Mouse (Mus musculus) forebrain, embryonic 16.5 days (tissue): ENCODE measurements at regions not wholly inside any gene's neighbourhood (a gene's known extent, or its start where the extent isn't known, plus 50 kb on each side); places are given as distances from the start of the nearest gene placed in this dataset.

Experiments used
- ATAC-seq: fragments of 200-750 bp; cut with Nextera tagmentation; 2 replicates; pipeline ENCODE4 v1.8.0; 2017; ENCODE audit warnings: mild to moderate bottlenecking, moderate library complexity
- H3K27ac ChIP-seq: fragments of 300-500 bp; sonication (generic); 2 replicates; pipeline ENCODE4 v1.5.1; 2014; ENCODE audit warnings: low read length, control low read depth
- H3K27me3 ChIP-seq: fragments of 300-500 bp; sonication (generic); replicated peaks from 2 replicates; pipeline ENCODE4 v1.6.1; 2014; ENCODE audit warnings: low read length; ENCODE audit not compliant: control insufficient read depth, insufficient read depth
- H3K36me3 ChIP-seq: fragments of 300-500 bp; sonication (generic); 2 replicates; pipeline ENCODE4 v1.6.1; 2014; ENCODE audit not compliant: control insufficient read depth, insufficient read depth
- H3K4me1 ChIP-seq: fragments of 300-500 bp; sonication (generic); replicated peaks from 2 replicates; pipeline ENCODE4 v1.6.1; 2014; ENCODE audit warnings: low read length; ENCODE audit not compliant: control insufficient read depth, insufficient read depth
- H3K4me2 ChIP-seq: fragments of 300-500 bp; sonication (generic); 2 replicates; pipeline ENCODE4 v1.6.1; 2014; ENCODE audit warnings: mild to moderate bottlenecking, low read length, control low read depth
- H3K4me3 ChIP-seq: fragments of 300-500 bp; sonication (generic); replicated peaks from 2 replicates; pipeline ENCODE4 v1.5.1; 2014; ENCODE audit warnings: mild to moderate bottlenecking, low read length, control low read depth
- H3K9ac ChIP-seq: fragments of 300-500 bp; sonication (generic); replicated peaks from 2 replicates; pipeline ENCODE4 v1.6.1; 2014; ENCODE audit warnings: low read depth, low read length, control low read depth
- H3K9me3 ChIP-seq: fragments of 300-500 bp; sonication (generic); 2 replicates; pipeline ENCODE4 v1.6.1; 2016; ENCODE audit warnings: low read length; ENCODE audit not compliant: control insufficient read depth
- WGBS: fragments of 180-500 bp; shearing (Covaris S2); extraction: QIAGEN DNeasy Blood & Tissue Kit; methylation state at CpG from one replicate; pipeline ENCODE4 v1.1.7; 2014; 5-methylcytosine and 5-hydroxymethylcytosine counted together

GRCm38 (mm10) chr9:41375984-41376651 is 214.6 kb upstream of the Ubash3b start:
- no peaks in the 10 kb centered on the region for H3K9me3 ChIP-seq
- H3K4me2 ChIP-seq, result peak overlapping the region; percentile 56
- peak overlapping the region; percentile 100 for H3K27ac ChIP-seq
- no peaks in the 10 kb centered on the region for H3K27me3 ChIP-seq
- peaks cover 32% of the 10 kb centered on the region for H3K4me1 ChIP-seq
- H3K4me3 ChIP-seq, result peak overlapping the region; percentile 62
- peak overlapping the region; percentile 93 for H3K9ac ChIP-seq
- peak; percentile 69 for ATAC-seq
- no peaks in the 10 kb centered on the region for H3K36me3 ChIP-seq
- WGBS, result under 1% methylated on average over 24 of the region's 24 CpGs

DNA sequence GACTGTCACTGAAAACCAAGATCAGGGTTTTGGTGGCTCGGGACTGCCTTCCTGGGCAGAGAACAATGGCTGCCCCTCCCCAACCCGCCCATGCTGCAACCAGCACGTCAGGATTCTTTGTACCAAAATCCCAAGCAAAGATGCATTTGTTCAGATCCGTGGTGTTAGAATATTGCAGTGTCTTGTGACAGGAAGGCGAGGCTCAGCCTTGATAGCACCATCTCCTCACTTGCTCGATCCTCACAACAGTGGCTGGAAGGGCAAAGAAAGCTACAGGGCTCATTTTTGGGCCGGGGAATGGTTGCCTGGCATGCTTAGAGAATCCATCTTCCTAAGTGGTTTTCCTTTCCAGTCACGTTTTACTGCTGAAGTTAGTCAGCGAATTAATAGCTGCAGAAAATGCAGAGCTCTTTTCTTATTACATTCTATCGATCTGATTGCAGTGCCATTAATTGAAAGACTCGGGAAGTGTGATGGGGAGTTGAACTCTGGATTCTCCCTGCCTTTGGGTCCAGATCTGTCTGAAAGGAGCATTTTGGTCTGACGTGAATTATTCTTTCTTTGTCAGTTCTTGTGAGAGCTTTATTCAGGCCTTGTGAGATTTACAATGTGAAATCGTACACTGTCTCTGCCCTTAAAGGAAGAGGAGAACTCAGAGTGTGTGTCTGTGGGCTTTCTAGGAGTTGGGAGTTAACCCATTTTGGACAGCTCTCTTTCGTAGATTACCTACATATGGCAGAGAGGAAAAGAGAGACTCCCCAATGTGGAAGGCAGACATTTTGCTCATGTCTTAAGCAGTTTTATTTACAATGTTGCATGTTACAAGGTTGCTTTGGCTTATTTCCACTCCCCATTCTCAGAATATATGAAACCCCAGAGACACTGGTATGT is 213.3 kb upstream of the Ubash3b start:
- Histone ChIP-seq H3K27ac (peak overlapping the region; percentile 92), H3K4me2 (peak overlapping the region; percentile 24), H3K27me3 (no peaks in the 10 kb centered on the region), H3K4me3 (no peak overlapping the region), H3K9me3 (no peaks in the 10 kb centered on the region), H3K4me1 (peaks cover 24% of the 10 kb centered on the region), H3K36me3 (no peaks in the 10 kb centered on the region), H3K9ac (peak overlapping the region; percentile 57)
- WGBS, result 12% methylated on average over 14 of the region's 14 CpGs
- ATAC-seq, result no peak

DNA sequence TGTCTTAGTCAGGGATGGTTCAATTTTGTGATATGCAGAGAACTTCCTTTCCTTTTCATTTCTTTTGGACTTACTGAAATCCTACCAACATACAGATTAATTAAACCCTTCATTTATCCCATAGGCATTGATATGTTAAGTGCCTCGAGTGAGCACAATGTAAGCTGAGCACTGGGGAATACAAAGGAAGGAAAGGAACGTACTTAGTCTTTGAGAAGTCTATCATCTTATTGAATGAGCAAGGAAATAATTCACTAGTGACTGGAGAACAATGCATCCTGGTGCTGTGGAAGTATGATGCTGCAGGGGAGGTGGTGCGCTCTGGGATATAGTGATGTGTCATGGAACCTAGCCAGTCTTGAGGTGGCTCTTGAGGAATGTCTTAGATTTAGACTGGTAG is 204.9 kb upstream of the Ubash3b start:
- peaks cover 9% of the 10 kb centered on the region for H3K4me1 ChIP-seq
- no peak overlapping the region for H3K4me2 ChIP-seq
- WGBS, result 15% methylated on average over 3 of the region's 3 CpGs
- H3K27me3 ChIP-seq, result no peaks in the 10 kb centered on the region
- no peak overlapping the region for H3K4me3 ChIP-seq
- no peak overlapping the region; the same call in 1 of the 2 replicates for H3K27ac ChIP-seq
- H3K9ac ChIP-seq, result no peak overlapping the region
- H3K36me3 ChIP-seq, result no peaks in the 10 kb centered on the region
- H3K9me3 ChIP-seq, result no peaks in the 10 kb centered on the region
- ATAC-seq, result 0 out of 2 replicates have a peak, but pooled peaks have one; percentile 52

- Histone ChIP-seq H3K9ac (no peak overlapping the region), H3K36me3 (no peaks in the 10 kb centered on the region), H3K4me3 (no peak overlapping the region), H3K27ac (no peak overlapping the region; the same call in 1 of the 2 replicates), H3K4me1 (peaks cover 9% of the 10 kb centered on the region), H3K4me2 (no peak overlapping the region), H3K27me3 (no peaks in the 10 kb centered on the region), H3K9me3 (no peaks in the 10 kb centered on the region)
- WGBS, result 20% methylated on average over 5 of the region's 5 CpGs
- no peak for ATAC-seq
Observed at GRCm38 (mm10) chr9:41365251-41365650, 203.8 kb upstream of the Ubash3b start.

DNA sequence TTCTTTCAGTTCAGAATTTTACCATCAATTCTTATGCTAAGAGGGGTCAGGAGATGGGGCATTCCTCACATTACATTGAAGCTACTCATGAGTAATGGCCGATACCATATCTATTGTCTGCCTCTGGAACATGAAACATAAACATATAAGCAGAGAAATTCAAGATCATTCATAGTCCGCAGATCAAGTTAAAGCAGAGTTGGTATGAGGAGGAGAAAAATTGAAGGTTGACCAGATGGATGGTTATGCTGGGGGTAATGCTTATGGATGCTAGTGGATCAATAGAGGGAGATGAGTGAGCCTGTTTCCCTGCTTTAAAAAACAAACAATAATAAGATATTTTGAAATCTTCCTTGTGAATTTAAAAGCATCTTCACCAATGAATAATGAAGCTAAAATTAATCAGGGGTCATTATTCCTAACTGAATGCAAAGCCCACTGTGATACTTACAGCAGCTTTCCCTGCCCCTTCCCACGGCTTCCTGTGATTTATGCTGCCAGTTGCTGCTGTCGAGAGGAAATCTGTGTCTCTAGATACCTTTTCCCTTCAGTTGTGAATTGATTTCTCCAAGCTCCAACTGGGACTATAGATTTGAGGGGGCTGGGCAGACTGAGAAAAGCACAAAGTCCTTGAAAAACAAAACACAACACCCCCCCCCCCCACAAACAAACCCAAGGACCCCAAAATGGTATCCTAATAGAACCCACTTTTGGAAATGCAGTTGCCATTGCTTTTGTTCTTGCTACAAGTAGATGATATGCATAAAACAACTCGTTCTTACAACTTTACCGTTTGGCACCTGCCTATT is 203.1 kb upstream of the Ubash3b start:
- WGBS, result 48% methylated on average over 6 of the region's 6 CpGs
- H3K36me3 ChIP-seq, result no peaks in the 10 kb centered on the region
- H3K9me3 ChIP-seq, result no peaks in the 10 kb centered on the region
- no peak overlapping the region for H3K4me2 ChIP-seq
- ATAC-seq, result no peak
- H3K4me1 ChIP-seq, result peaks cover 9% of the 10 kb centered on the region
- no peaks in the 10 kb centered on the region for H3K27me3 ChIP-seq
- H3K4me3 ChIP-seq, result no peak overlapping the region
- no peak overlapping the region for H3K9ac ChIP-seq
- no peak overlapping the region for H3K27ac ChIP-seq

DNA sequence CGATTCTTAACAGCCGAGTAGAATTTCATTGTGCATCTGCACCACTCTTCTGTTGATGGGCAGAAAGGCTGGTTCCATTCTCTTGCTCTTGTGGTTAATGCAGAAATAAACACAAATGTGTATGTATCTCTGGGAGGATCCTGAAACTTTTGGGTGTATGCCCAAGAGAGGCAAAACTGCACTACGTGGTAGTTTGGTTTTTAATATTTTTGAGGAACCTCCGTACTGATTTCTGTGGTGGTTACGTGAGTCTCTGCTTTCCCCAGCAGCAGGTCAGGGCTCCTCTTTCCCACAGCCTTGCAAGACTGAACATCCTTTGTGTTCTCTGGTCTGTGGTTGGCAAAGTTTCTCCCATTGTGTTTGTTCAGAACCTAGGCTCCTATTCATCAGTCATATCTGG is 198.9 kb upstream of the Ubash3b start:
- H3K27ac ChIP-seq, result no peak overlapping the region
- no peak for ATAC-seq
- 62% methylated on average over 5 of the region's 5 CpGs for WGBS

DNA sequence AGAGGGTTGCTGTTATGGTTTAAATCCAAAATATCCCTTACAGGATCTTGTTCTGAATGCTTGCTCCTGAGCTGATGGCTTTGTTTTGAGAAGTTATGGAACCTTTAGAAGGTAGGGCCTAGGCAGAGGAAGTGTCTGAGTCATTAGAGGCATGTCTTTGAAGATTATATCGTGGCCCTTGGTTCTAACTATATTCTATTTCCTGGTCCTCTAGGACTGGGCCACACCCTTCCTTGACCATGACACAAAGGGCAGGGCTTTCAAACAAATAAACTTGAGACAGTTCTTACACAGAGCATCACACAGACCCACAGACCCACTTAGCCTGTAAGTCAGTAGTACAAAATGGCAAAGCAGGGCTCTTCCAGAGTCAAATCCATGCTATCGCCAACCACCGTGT is 197.8 kb upstream of the Ubash3b start:
- no peaks in the 10 kb centered on the region for H3K27me3 ChIP-seq
- no peak for ATAC-seq
- H3K36me3 ChIP-seq, result no peaks in the 10 kb centered on the region
- H3K4me3 ChIP-seq, result no peak overlapping the region
- no peaks in the 10 kb centered on the region for H3K4me1 ChIP-seq
- no peaks in the 10 kb centered on the region for H3K9me3 ChIP-seq
- H3K9ac ChIP-seq, result no peak overlapping the region
- 83% methylated on average over 3 of the region's 3 CpGs for WGBS
- no peak overlapping the region for H3K27ac ChIP-seq
- H3K4me2 ChIP-seq, result no peak overlapping the region

More for the DNA sequence above, 198.9 kb upstream of the Ubash3b start:
- Histone ChIP-seq H3K4me2 (no peak overlapping the region), H3K27me3 (no peaks in the 10 kb centered on the region), H3K9ac (no peak overlapping the region), H3K4me3 (no peak overlapping the region), H3K36me3 (no peaks in the 10 kb centered on the region), H3K4me1 (peaks cover 5% of the 10 kb centered on the region), H3K9me3 (no peaks in the 10 kb centered on the region)

DNA sequence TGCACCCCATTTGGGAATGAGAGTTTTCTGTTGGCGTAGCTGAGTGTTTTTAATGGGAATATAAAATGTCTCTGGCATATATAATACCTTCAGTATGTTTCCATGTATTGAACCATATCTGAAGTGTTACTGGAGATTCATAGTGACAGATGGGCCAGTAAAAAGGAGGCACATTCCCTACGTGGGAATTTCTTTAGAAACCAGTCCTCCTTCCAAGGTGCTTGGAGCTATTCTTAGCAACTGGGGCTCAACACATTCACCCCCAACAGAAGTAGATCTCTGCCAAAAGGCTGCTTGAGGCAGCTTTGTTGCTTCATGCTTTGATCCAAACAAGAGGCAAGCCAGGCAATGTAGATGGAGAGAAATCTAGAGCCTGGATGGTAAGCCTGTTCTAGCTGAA is 183.8 kb upstream of the Ubash3b start:
- H3K9ac ChIP-seq, result no peak overlapping the region
- no peaks in the 10 kb centered on the region for H3K27me3 ChIP-seq
- no peak overlapping the region for H3K4me2 ChIP-seq
- H3K9me3 ChIP-seq, result no peaks in the 10 kb centered on the region
- WGBS, result 52% methylated on average over 2 of the region's 2 CpGs
- no peaks in the 10 kb centered on the region for H3K36me3 ChIP-seq
- ATAC-seq, result peak; percentile 83
- H3K4me3 ChIP-seq, result no peak overlapping the region
- H3K4me1 ChIP-seq, result no peaks in the 10 kb centered on the region
- no peak overlapping the region; the same call in 1 of the 2 replicates for H3K27ac ChIP-seq

GRCm38 (mm10) chr9:41337375-41337774 is 175.9 kb upstream of the Ubash3b start:
- Histone ChIP-seq H3K9ac (no peak overlapping the region), H3K4me3 (no peak overlapping the region), H3K9me3 (no peaks in the 10 kb centered on the region), H3K27ac (no peak overlapping the region), H3K4me2 (no peak overlapping the region), H3K4me1 (peaks cover 13% of the 10 kb centered on the region), H3K27me3 (no peaks in the 10 kb centered on the region), H3K36me3 (no peaks in the 10 kb centered on the region)
- 92% methylated on average over 2 of the region's 2 CpGs for WGBS
- no peak for ATAC-seq
